Mouse (Mus musculus) heart, adult 11 months (tissue): ENCODE measurements around the gene Slco3a1.

Experiments
- DNase-seq: peaks from one replicate; pipeline ENCODE4 v3.0.0; 2022

The Slco3a1 gene

DNA sequence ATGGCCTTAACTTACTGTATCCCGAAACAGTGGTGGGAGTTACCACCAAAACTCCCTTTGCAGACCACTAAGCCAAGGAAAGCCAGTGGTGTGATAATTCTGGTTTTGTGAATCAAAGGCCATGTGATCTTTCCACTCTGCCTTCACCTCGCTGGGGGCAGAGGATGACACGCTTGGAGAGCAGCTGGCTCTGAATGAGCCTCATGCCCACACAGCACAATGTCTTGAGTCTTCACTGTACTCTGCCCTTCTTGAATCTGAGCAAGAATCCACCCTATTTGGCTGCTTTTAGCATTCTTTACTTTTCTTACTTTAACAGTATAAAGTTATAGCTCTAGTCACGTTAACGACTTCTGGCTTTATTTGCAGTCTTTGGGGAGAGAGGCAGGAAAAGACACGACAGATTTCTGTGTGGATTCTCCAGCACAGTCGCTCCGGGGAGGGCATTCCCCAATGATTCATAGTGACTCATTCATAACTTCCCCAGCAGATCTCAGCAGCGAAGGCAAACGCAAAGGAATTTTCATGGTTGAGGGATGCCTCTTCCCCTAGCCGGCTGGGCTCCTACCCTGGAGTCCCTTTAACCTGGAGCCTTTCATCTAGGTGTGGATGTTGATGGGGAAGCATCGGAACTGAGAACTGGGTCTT is 178.1 kb downstream of the Slco3a1 start:
- peak; percentile 93 for DNase-seq

GRCm38 (mm10) chr7:74375174-74375957 is 179.2 kb downstream of the Slco3a1 start:
- DNase-seq, result peak; percentile 97

- DNase-seq, result no peak
These were observed 181.5 kb downstream of the Slco3a1 start for GRCm38 (mm10) chr7:74373056-74373455.

DNA sequence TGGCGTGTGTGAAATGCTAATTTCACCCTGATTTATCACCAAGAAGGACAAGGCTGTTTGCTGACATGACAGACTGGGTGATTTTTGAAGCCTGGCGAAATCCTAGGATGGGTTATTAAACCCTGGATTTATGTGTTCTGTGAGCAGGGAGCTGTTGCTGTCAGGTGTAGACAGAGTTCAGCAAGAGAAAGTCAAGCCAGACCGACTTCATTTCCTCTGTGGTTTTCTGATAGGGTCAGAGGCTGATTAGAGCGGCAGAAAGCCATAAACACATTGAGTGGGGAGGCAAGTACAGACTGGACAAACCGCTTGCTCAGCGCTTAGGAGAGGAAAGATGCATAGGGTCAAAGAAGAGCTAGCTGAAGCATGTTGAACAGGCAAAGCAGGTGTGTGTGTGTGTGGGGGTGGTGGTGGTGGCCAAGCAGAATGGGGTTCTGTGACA is 182.4 kb downstream of the Slco3a1 start:
- DNase-seq, result no peak

DNA sequence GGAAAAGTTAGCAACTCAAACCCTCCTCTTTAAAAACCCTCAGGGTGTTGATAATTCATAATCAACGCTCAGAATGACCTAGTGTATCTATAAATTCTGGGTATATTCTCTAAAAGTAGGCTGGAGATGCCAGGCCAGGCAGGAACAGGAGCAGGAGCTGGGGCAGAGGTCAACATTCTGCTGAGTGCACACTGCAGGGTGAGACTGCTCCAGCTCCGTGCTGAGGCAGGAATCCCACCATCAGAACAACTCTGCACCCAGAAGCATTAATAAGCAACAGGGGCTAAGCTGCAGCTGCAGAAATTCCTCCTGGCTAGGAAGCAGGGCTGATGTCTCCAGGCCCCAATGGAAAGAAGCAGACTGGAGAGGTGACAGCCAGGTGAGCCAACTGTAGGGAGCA is 182.9 kb downstream of the Slco3a1 start:
- no peak for DNase-seq

GRCm38 (mm10) chr7:74371208-74371607 is 183.4 kb downstream of the Slco3a1 start:
- DNase-seq, result peak; percentile 93

GRCm38 (mm10) chr7:74369657-74370056 is 184.9 kb downstream of the Slco3a1 start:
- DNase-seq, result no peak

GRCm38 (mm10) chr7:74368256-74368980 is 186.2 kb downstream of the Slco3a1 start:
- no peak for DNase-seq

GRCm38 (mm10) chr7:74367350-74367749 is 187.2 kb downstream of the Slco3a1 start:
- DNase-seq, result no peak

DNA sequence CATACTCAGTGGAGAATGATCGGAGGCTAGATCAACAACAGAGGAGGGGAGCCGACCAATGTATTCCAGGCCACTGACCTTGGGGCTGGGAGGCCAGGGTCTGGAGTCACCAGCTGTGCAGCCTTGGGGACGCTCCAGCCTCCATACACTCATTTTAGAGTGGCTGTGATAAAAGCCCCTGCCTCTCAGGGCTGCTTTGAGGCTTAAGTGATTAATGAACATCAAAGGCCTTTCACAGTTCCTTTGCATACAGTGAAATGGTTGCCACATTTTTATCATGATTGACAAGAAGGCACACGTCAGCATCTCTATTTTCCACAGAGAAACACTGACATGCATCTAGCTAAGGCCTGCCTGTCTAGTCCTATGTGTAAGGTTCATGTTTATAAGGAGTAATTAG is 189.0 kb downstream of the Slco3a1 start:
- DNase-seq, result no peak

- DNase-seq, result no peak
These were observed 189.6 kb downstream of the Slco3a1 start for GRCm38 (mm10) chr7:74364956-74365355.

DNA sequence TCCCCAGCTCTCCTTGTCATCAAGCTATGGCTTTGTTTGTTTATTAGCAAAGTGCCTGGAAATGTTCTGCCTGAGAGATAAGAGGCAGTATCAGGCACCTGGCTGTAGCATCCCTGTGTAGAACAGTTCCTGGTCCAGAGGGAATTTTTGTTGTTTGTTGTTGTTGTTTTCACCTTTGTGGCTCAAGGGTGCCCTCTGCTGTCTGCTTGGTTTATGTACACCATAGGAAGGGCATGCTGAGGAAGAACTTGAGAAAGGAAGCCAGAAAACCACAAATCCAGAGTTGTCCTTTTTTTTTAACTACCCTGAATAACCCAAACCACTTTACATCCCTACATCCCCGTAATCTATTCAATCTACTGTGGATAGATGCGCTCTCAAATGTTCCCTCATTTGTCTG is 191.1 kb downstream of the Slco3a1 start:
- no peak for DNase-seq

DNA sequence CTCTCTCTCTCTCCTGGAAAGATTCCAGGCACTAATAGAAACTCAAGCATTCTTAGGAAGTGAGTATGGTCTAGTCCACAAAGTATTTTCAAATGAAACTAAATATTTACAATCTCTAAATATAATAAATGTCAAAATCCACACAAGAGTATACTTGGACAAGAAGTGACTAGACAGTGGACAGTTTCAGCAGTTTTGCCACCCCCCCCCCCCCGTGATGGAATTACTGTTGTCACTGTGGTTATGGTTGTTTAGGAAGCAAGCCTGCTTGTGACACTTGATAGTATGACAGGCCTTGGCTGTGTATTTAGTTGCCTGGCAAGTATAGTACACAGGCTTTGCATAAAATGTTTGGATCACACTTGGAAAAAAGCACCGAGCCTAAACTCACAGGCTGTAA is 192.9 kb downstream of the Slco3a1 start:
- no peak for DNase-seq

- DNase-seq, result no peak
These were observed 197.6 kb downstream of the Slco3a1 start for GRCm38 (mm10) chr7:74357027-74357426.

DNA sequence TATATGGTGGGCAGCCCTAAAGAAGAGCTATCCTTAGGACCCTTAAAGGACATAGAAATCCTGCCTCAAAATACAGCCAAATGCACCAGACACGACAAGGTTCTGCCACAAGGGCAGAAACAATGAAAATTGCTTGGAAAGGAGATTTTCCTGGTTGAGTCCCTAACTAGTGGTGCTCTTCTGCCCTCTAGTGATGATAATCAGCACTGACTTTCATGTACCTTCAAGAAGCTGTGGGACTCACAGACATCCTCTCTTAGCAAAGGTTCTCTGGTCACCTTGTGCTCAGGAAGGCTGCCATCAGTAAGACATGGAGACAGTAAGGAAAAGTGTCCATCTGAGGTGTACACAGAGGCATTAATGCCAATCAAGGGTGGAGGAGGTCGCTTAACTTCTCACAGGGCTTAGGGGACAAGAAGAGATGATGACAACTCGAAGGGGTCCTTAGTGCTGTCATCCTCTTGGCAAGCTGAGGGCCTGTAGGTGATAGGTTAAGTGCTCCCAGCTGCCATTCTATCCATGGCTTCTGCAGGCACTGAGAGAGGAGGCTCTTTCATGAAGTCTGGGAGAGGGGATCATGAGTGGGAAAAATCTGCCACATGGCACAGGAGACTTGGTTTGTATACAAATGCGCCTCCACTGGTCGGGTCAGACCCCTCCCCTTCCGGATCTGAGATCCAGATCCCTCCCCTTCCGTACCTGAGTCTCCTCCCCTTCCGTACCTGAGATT is 199.9 kb downstream of the Slco3a1 start:
- no peak for DNase-seq

GRCm38 (mm10) chr7:74353707-74354468 is 200.7 kb downstream of the Slco3a1 start:
- DNase-seq, result no peak

- DNase-seq, result no peak
These were observed 201.3 kb downstream of the Slco3a1 start for GRCm38 (mm10) chr7:74353240-74353639.

DNA sequence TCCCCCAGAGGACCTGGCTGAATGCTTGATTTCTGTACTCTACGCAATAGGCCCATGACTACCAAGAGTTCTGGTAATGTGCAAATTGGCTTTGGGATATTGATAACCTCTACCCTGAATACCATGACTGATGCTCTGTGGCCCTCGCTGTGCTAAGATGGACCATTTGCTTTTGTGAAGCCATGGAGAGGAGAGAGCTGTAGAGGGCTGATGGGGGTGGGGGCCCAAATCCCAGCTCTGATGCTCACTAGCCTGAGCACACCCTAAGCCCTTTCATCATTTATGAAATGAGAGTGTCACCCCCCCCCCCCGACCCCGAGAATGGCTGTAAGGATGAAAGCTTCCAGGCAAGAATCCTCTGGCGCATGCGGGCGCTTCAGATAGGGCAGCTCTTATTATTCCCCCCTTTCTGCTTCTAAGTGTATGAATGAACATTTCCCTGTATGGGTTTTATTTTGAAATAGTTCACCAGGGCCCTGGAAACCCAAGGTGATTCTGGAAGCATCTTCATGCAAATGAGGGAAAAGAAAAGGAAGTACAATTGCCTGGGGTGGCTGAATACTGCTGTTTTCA is 206.2 kb downstream of the Slco3a1 start:
- DNase-seq, result no peak

- no peak for DNase-seq
These were observed 207.6 kb downstream of the Slco3a1 start for GRCm38 (mm10) chr7:74347026-74347425.

DNA sequence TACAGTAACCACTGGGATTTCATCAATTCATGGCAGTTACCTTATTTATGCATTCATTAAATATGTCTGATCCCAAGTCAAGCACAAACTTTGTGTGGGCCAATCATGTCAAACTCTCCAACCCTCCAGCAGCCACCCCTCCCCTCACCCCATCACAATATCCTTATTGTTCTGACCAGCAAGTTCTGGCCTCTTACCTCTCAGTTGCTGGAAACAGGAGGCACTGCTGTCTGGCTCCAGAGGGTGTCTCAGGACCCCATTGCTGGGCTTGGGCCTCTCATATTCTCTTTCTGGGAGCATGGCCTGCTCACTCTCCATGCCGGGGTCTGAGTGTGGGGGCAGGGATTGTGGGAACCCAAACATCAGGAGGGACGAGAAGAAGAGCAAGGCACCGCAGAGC is 208.1 kb downstream of the Slco3a1 start:
- DNase-seq, result no peak

DNA sequence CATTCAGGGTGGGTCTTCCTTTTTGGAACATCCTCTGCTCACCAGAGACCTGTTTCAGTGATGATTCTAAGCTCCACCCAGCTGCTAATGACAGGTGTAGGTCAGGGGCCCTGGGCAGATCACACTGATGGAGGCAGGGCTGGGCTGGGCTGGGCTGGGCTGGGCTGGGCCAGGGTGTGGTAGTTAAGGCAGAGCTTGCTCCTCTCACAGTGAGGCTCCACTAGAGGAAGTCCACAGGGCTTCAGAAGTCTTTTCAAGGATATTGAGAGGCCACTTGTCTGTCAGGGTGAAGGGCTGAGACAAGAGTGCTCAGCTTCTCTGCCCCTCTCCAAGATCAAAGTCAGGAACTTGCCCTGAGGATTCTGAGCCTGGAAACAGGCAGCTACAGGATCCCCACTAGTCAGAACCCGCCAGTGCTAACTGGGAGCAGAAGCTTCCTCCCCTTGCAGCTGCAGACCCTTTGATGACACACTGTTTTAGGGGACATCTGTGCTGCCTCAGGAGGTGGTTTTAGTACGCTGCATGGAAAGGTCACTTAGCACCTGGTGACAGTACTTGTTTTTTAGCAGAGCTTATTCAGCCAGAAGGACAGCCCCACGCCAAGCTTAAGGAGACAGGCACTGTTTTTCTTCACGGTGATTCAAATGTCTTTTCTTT is 213.3 kb downstream of the Slco3a1 start:
- DNase-seq, result no peak
